22 mouse cellular contexts compared by ENCODE assay signal in genomic region chr5:16434586-16434985, GRCm38 (mm10).
"Had no signal": no experiment of that assay in that cellular context is flagged by ENCODE, and none has a peak within 500 bp of the region (broad histone marks: within the 10 kb centered on the region; RNA-seq: fewer than 3 reads in every experiment).

No protein-coding gene starts in this region.

- ATAC-seq: intestine, postnatal 0 days; midbrain, embryonic 16.5 days had no signal

- H3K27me3 ChIP-seq: limb, embryonic 13.5 days; liver, embryonic 15.5 days; lung, embryonic 15.5 days; megakaryocyte, embryonic 14.5 days; midbrain, embryonic 13.5 days; stomach, embryonic 15.5 days had no signal

- DNase-seq: kidney, adult 2 months; kidney, postnatal 25 days; layer of hippocampus, adult 9-11 months; lung, postnatal 14 days; right cerebral cortex, adult 18-20 months; right cerebral cortex, postnatal 14 days; right cerebral cortex, postnatal 4 days; spleen, adult 18-20 months; thymus, postnatal 25 days had no signal

- H3K4me3 ChIP-seq: layer of hippocampus, adult 2 months; limb, embryonic 10.5 days; limb, embryonic 13.5 days; liver, embryonic 15.5 days; lung, embryonic 15.5 days; megakaryocyte, embryonic 14.5 days; midbrain, embryonic 10.5 days; midbrain, embryonic 13.5 days; stomach, embryonic 15.5 days had no signal

- H3K9ac ChIP-seq: limb, embryonic 13.5 days; liver, embryonic 15.5 days; lung, embryonic 15.5 days; midbrain, embryonic 13.5 days; stomach, embryonic 15.5 days had no signal

- H3K36me3 ChIP-seq: limb, embryonic 10.5 days; limb, embryonic 13.5 days; liver, embryonic 15.5 days; lung, embryonic 15.5 days; midbrain, embryonic 10.5 days; midbrain, embryonic 13.5 days; stomach, embryonic 15.5 days had no signal

- H3K4me2 ChIP-seq: limb, embryonic 13.5 days; liver, embryonic 11.5 days; liver, embryonic 15.5 days; lung, embryonic 15.5 days; midbrain, embryonic 13.5 days; stomach, embryonic 15.5 days had no signal

- H3K27ac ChIP-seq: kidney, postnatal 0 days; layer of hippocampus, adult 2 months; limb, embryonic 10.5 days; limb, embryonic 13.5 days; liver, embryonic 15.5 days; lung, embryonic 15.5 days; midbrain, embryonic 10.5 days; midbrain, embryonic 13.5 days; stomach, embryonic 15.5 days had no signal

- H3K4me1 ChIP-seq: limb, embryonic 10.5 days; limb, embryonic 13.5 days; liver, embryonic 15.5 days; lung, embryonic 15.5 days; midbrain, embryonic 10.5 days; midbrain, embryonic 13.5 days; stomach, embryonic 15.5 days had no signal

- H3K9me3 ChIP-seq: limb, embryonic 10.5 days; limb, embryonic 13.5 days; liver, embryonic 15.5 days; lung, embryonic 15.5 days; megakaryocyte, embryonic 14.5 days; midbrain, embryonic 10.5 days; midbrain, embryonic 13.5 days; stomach, embryonic 15.5 days had no signal
